Mouse (Mus musculus) cerebellum, adult 2 months (tissue): ENCODE measurements around the gene Nle1.

Source experiments
- CTCF ChIP-seq: fragments of 200-500 bp; IDR thresholded peaks from 2 replicates; pipeline ENCODE4 v1.5.1; 2011; ENCODE audit warnings: low read depth, mild to moderate bottlenecking, control low read depth, low read length, moderate library complexity, borderline replicate concordance; ENCODE audit not compliant: insufficient read depth
- POLR2A ChIP-seq: fragments of 200-500 bp; IDR thresholded peaks from 2 replicates; pipeline ENCODE4 v1.6.1; 2011; ENCODE audit warnings: low read length, control low read depth, borderline replicate concordance; ENCODE audit not compliant: insufficient read depth

DNA sequence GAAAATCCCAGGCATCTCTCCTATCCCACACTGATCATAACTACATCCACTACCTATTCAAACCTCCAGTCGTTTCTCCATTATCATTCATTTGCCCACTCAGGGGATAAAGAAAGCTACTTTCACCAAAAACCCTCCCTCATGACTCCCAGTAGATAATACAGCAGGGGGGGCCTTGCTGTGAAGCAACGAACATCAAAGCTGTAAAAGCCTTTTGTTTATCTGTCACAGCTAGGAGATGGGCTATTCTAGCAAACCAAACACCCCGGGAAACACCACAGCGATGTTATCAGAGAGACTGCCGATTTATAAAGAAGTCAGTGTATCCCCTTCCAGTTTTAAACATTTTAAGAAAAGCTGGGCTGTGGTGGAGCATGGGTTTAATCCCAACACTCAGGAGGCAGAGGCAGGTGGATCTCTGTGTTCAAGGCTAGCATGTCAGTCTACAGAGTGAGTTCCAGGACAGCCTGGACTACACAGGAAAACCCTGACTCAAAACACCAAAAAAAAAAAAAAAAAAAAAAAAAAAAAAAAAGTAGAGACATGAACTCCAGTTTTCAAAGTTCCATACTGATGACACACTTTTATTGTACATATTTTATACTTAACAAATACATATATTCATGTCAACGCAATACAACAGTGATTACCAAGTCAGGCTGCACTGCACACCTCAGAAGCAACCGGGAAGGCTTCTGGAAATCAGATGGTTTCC lies 41.2 kb downstream of the Nle1 start:
- TF ChIP-seq POLR2A (no peak), CTCF (no peak)
